Mouse (Mus musculus) heart, embryonic 16.5 days (tissue): ENCODE data around the gene Sema6b. TPM values are rescaled to one million over a fixed set of nuclear protein-coding genes. Genes with fewer than 3 reads are reported as not detected.
A peak's percentile ranks its signal among the peaks of the same experiment; 100 is the strongest.

Source experiments
- ATAC-seq: fragments of 200-750 bp; cut with Nextera tagmentation; replicated peaks from 2 replicates; pipeline ENCODE4 v1.8.0; 2017; ENCODE audit warnings: moderate number of reproducible peaks; ENCODE audit not compliant: insufficient read depth, low FRiP score; ENCODE audit errors: extremely low read depth
- H3K27ac ChIP-seq: fragments of 300-500 bp; sonication (generic); 2 replicates; pipeline ENCODE4 v1.5.1; 2014; ENCODE audit warnings: mild to moderate bottlenecking, low read length, control low read depth, moderate library complexity
- H3K27me3 ChIP-seq: fragments of 300-500 bp; sonication (generic); 2 replicates; pipeline ENCODE4 v1.6.1; 2014; ENCODE audit warnings: low read length, mixed read lengths; ENCODE audit not compliant: control insufficient read depth, insufficient read depth
- H3K36me3 ChIP-seq: fragments of 300-500 bp; sonication (generic); 2 replicates; pipeline ENCODE4 v1.6.1; 2014; ENCODE audit not compliant: control insufficient read depth, insufficient read depth
- H3K4me1 ChIP-seq: fragments of 300-500 bp; sonication (generic); 2 replicates; pipeline ENCODE4 v1.6.1; 2014; ENCODE audit warnings: low read length, mixed read lengths; ENCODE audit not compliant: control insufficient read depth, insufficient read depth
- H3K4me2 ChIP-seq: fragments of 300-500 bp; sonication (generic); 2 replicates; pipeline ENCODE4 v1.6.1; 2014; ENCODE audit warnings: low read depth, mild to moderate bottlenecking, control low read depth, low read length
- H3K4me3 ChIP-seq: fragments of 300-500 bp; sonication (generic); 2 replicates; pipeline ENCODE4 v1.5.1; 2014; ENCODE audit warnings: mild to moderate bottlenecking, control low read depth, low read length
- H3K9ac ChIP-seq: fragments of 300-500 bp; sonication (generic); 2 replicates; pipeline ENCODE4 v1.6.1; 2014; ENCODE audit warnings: low read length, control low read depth
- H3K9me3 ChIP-seq: fragments of 300-500 bp; sonication (generic); replicated peaks from 2 replicates; pipeline ENCODE4 v1.6.1; 2016; ENCODE audit warnings: low read length; ENCODE audit not compliant: control insufficient read depth
- WGBS: fragments of 180-500 bp; shearing (Covaris S2); extraction: QIAGEN DNeasy Blood & Tissue Kit; methylation state at CpG from one replicate; pipeline ENCODE4 v1.1.7; 2014; 5-methylcytosine and 5-hydroxymethylcytosine counted together
- polyA plus RNA-seq: library from polyadenylated mRNA; unstranded; fragments of >200 nt; fragmentation: Nextera tagmentation; extraction: Ambion mirVana; gene quantifications from 2 replicates; pipeline ENCODE4 v1.2.1, GENCODE M21; 2015

The Sema6b gene
- polyA plus RNA-seq, result 0.70 and 1.2 TPM in 2 replicates

GRCm38 (mm10) chr17:56139858-56140595 is at the start of gene Sema6b:
Gene Sema6b (minus strand): TSS chr17:56140343.
- Histone ChIP-seq H3K4me2 (peak within 1 kb of the TSS; percentile 98), H3K4me1 (peaks cover 3% of the 10 kb centered on the region), H3K36me3 (no peaks in the 10 kb centered on the region), H3K27ac (no peak within 1 kb of the TSS), H3K27me3 (peaks cover 66% of the 10 kb centered on the region), H3K4me3 (peak within 1 kb of the TSS; percentile 70), H3K9ac (peak within 1 kb of the TSS; percentile 61), H3K9me3 (no peaks in the 10 kb centered on the region)
- peak; percentile 30; the same call in 1 of the 2 replicates for ATAC-seq
- WGBS, result 1% methylated on average over 78 of the region's 79 CpGs

- peak; percentile 29; the same call in 1 of the 2 replicates for ATAC-seq
- Histone ChIP-seq H3K27ac (peak overlapping the region; percentile 76), H3K4me2 (no peak overlapping the region), H3K4me1 (peaks cover 11% of the 10 kb centered on the region), H3K9ac (peak overlapping the region; percentile 16; the same call in 1 of the 2 replicates), H3K27me3 (no peaks in the 10 kb centered on the region), H3K9me3 (no peaks in the 10 kb centered on the region), H3K36me3 (peaks cover 31% of the 10 kb centered on the region; the same call in 1 of the 2 replicates), H3K4me3 (no peak overlapping the region)
- 43% methylated on average over 11 of the region's 11 CpGs for WGBS
These were observed 45.4 kb upstream of the Sema6b start for GRCm38 (mm10) chr17:56185281-56186141.

- Histone ChIP-seq H3K4me2 (peak within 1 kb of the TSS; percentile 97), H3K27me3 (no peaks in the 10 kb centered on the region), H3K4me1 (peaks cover 11% of the 10 kb centered on the region), H3K4me3 (peak within 1 kb of the TSS; percentile 96), H3K9me3 (no peaks in the 10 kb centered on the region), H3K9ac (peak within 1 kb of the TSS; percentile 92), H3K36me3 (peaks cover 28% of the 10 kb centered on the region; the same call in 1 of the 2 replicates), H3K27ac (peak within 1 kb of the TSS; percentile 78)
- WGBS, result under 1% methylated on average over 47 of the region's 47 CpGs
- ATAC-seq, result peak; percentile 93
These were observed 43.5 kb upstream of the Sema6b start, which contains the start of gene Mydgf for GRCm38 (mm10) chr17:56183658-56184103. Gene Mydgf (minus strand): TSS chr17:56183920.

GRCm38 (mm10) chr17:56182975-56183657 is 43.0 kb upstream of the Sema6b start:
- H3K4me2 ChIP-seq, result peak overlapping the region; percentile 97
- H3K36me3 ChIP-seq, result peaks cover 25% of the 10 kb centered on the region; the same call in 1 of the 2 replicates
- ATAC-seq, result 0 out of 2 replicates have a peak, but pooled peaks have one; percentile 1
- peaks cover 11% of the 10 kb centered on the region for H3K4me1 ChIP-seq
- H3K9me3 ChIP-seq, result no peaks in the 10 kb centered on the region
- WGBS, result under 1% methylated on average over 14 of the region's 14 CpGs
- H3K4me3 ChIP-seq, result peak overlapping the region; percentile 96
- no peaks in the 10 kb centered on the region for H3K27me3 ChIP-seq
- peak overlapping the region; percentile 78 for H3K27ac ChIP-seq
- H3K9ac ChIP-seq, result peak overlapping the region; percentile 92

GRCm38 (mm10) chr17:56175416-56175815 is 35.3 kb upstream of the Sema6b start:
- no peak overlapping the region for H3K9ac ChIP-seq
- H3K27ac ChIP-seq, result no peak overlapping the region
- peaks cover 23% of the 10 kb centered on the region for H3K36me3 ChIP-seq
- no peak overlapping the region for H3K4me3 ChIP-seq
- no peaks in the 10 kb centered on the region for H3K4me1 ChIP-seq
- WGBS, result 97% methylated on average over 3 of the region's 3 CpGs
- ATAC-seq, result no peak
- H3K27me3 ChIP-seq, result no peaks in the 10 kb centered on the region
- H3K4me2 ChIP-seq, result no peak overlapping the region
- H3K9me3 ChIP-seq, result no peaks in the 10 kb centered on the region

GRCm38 (mm10) chr17:56173401-56174046 is 33.4 kb upstream of the Sema6b start:
- H3K36me3 ChIP-seq, result peaks cover 20% of the 10 kb centered on the region
- WGBS, result 53% methylated on average over 10 of the region's 10 CpGs
- H3K4me2 ChIP-seq, result no peak overlapping the region
- H3K4me3 ChIP-seq, result no peak overlapping the region
- no peak overlapping the region for H3K27ac ChIP-seq
- H3K9me3 ChIP-seq, result no peaks in the 10 kb centered on the region
- ATAC-seq, result no peak
- no peak overlapping the region for H3K9ac ChIP-seq
- no peaks in the 10 kb centered on the region for H3K4me1 ChIP-seq
- no peaks in the 10 kb centered on the region for H3K27me3 ChIP-seq

- ATAC-seq, result no peak
- Histone ChIP-seq H3K4me2 (no peak overlapping the region), H3K9me3 (no peaks in the 10 kb centered on the region), H3K36me3 (peaks cover 10% of the 10 kb centered on the region), H3K27me3 (no peaks in the 10 kb centered on the region), H3K4me3 (no peak overlapping the region), H3K9ac (no peak overlapping the region), H3K4me1 (no peaks in the 10 kb centered on the region), H3K27ac (no peak overlapping the region)
- 90% methylated on average over 17 of the region's 17 CpGs for WGBS
These were observed 31.7 kb upstream of the Sema6b start for GRCm38 (mm10) chr17:56171881-56172280.

- no peak for ATAC-seq
- peaks cover 5% of the 10 kb centered on the region for H3K36me3 ChIP-seq
- H3K27me3 ChIP-seq, result no peaks in the 10 kb centered on the region
- no peaks in the 10 kb centered on the region for H3K9me3 ChIP-seq
- no peak overlapping the region for H3K4me3 ChIP-seq
- H3K4me2 ChIP-seq, result no peak overlapping the region
- no peak overlapping the region for H3K9ac ChIP-seq
- no peak overlapping the region for H3K27ac ChIP-seq
- H3K4me1 ChIP-seq, result no peaks in the 10 kb centered on the region
- 63% methylated on average over 9 of the region's 9 CpGs for WGBS
These were observed 31.3 kb upstream of the Sema6b start for GRCm38 (mm10) chr17:56171456-56171855.
